Mouse (Mus musculus): ENCODE measurements around the gene Gm5148. TPM values are rescaled to one million over a fixed set of nuclear protein-coding genes. Genes with fewer than 3 reads are reported as not detected.

The Gm5148 gene
- polyA plus RNA-seq, 1 experiment from 2014 or later, result 5.8 TPM

Other genes with a start within 250 kb of the Gm5148 start
- gene Spry1, start 84.5 kb downstream of the Gm5148 start, polyA plus RNA-seq (2015; fragmentation: Nextera tagmentation; extraction: Ambion mirVana), result 15.8 and 16.7 TPM in 2 replicates